Mouse (Mus musculus): Measurements from ENCODE around the gene Nup43.
"Not testable (repeated sequence)": the region's sequence is repeated elsewhere in the genome, so short reads cannot be mapped to it uniquely, and the experiment has no call there.

Nup43 gene

DNA sequence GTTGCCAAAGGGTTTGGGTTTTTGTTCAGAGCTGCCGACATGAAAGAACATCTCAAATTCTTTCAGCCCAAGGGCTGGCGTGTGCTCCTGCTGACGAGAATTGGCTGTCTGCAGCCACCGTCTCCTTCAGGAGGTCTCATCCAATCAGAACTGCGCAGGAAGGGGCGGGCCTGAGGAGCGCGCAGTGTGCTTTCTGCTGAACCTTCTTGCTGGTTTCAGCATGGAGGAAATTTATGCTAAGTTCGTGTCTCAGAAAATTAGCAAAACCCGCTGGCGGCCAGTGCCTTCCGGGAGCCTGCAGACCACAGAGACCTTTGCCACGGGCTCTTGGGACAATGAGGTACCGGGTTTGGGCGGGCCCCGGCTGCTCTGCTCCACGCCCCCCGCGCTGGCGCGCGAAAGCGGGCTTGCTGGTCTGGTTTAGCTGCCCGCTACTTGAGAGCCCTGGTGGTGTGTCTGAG lies at the start of gene Nup43:
Gene Nup43, plus strand, starts transcription at position 162 of the 461 bp plus-strand sequence.
- peak; percentile 92 to 93 for DNase-seq

DNA sequence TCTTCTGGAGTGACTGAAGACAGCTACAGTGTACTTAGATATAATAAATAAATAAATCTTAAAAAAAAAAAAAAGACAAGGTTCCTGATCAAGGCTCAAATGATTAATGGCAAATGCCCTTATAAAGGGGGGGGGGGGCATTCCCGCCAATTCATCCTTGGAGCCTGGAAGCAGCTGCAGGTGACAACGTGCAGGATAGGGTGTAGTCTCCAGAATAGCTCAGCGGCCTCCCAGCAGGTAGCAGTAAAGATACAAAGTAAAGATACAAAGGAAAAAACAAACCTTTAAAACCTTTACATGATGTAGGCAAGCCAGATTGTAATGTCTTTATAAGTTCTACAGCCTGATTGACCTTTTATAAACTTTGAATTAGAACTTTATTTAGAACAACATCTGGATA lies 49.7 kb upstream of the Nup43 start:
- DNase-seq, result not testable (repeated sequence)

DNA sequence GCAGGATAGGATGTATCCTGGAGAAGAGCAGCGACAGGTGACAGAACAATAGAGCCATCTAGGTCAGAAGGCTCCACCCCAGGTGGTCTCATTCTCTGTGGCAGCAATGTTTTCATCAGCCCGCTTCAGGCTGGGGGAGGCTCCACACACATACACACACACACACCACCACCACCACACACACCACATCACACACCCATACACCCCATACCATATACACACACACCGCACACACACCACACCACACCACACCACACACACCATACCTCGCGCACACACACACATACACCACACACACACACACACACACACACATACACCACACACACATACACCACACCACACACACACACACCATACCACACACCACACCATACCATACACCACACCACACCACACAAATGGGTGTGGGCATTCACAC lies 47.5 kb upstream of the Nup43 start:
- no peak for DNase-seq

DNA sequence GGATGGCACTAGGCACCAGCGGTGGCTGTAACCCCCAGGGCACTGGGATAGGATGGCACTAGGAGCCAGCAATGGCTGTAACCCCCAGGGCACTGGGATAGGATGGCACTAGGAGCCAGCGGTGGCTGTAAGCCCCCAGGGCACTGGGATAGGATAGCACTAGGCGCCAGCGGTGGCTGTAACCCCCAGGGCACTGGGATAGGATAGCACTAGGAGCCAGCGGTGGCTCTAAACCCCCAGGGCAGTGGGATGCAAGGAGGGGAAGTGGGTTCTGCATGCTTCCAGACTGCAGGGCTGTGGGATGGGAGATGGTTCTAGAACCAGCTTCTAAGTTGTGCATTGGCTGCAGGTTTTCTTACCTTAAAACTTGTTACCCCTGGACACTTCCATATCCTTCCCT lies 46.6 kb upstream of the Nup43 start:
- DNase-seq, result no peak

DNA sequence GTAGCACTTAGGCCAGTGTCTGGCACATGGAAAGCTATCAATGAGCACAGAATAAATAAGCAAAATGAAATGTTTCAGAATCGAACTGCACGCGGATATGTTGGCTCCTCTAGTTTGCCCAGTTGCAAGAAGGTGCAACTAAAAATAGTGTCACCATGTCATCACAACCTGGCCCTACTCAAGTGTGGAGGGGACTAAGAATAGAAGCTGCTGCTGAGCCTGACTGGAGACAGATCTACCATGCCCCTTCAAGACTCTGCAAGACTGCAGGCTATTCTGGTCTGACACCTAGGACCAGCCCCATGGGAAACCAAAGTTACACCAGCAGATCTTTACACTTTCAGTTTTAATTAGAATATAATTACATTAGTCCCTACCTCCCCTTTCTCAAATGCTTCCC lies 44.9 kb upstream of the Nup43 start:
- peak in 1 of 2 experiments; percentile 26 for DNase-seq

DNA sequence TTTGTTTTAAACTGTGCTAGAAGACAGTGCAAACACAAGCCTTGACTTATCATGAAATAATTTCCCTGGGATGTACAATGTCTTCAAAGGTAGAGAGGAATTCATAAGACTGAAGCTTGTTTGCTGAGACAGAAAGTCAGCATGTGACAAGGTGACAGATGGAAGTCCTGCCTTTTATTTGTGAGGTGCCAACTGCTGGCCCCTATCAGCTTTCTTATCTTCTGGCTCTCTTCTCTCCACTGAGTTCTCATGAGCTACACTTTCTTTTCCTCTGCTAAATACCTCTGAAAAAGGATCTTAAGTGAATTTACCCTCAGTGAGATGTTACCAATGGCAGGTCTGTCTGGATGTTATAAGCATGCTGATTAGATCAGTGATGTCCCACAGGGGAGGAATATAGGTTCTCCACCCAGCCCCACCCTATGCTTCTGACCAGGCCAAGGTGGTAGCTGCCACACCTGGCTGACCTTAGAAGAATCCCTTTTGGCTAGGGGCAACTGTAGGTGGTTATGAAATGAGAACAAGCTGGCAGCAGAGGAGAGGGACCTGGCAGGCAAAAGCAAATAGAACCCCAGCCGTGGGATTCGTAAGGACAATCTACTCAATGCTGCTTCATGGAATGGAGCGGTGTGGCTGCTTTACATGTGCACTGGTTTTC lies 43.3 kb upstream of the Nup43 start:
- DNase-seq, result peak in 1 of 2 experiments; percentile 42

DNA sequence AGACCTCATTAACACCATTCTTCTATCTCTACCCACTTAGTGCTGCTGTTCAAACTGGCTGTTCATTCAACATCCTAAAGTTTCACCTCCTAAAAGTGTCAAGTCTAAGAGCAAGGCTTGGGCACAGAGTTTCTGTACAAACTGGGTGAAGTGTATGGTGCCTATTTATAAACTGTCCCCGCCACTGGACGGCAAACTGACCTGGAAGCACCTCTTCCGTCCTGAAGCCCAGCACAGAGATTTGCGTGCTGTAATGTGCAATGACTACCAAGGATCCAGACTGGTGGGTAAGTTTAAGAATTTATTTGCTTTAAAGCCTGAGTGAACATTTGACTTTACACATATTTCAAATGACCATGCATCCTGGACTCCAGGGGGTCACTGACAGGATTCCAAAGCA lies 38.2 kb upstream of the Nup43 start:
- no peak for DNase-seq

DNA sequence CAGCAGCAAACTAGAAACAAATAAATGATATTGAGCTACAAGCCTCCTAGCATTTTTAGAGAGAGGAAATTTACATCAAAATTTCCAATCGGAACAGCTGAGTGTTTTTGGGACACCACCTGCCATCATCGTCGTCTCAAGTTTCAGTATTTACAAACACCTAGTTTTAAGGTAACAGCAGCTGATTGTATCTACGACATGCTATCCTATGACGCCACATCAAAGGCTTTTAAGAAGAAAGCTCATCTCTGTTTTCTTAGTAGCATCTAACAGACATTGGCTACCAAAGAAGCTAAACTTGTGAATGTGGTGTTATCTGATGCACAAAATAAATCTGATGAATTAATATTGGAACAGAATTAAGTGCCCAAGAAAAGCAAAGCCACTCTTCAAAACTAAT lies 37.0 kb upstream of the Nup43 start:
- no peak for DNase-seq

DNA sequence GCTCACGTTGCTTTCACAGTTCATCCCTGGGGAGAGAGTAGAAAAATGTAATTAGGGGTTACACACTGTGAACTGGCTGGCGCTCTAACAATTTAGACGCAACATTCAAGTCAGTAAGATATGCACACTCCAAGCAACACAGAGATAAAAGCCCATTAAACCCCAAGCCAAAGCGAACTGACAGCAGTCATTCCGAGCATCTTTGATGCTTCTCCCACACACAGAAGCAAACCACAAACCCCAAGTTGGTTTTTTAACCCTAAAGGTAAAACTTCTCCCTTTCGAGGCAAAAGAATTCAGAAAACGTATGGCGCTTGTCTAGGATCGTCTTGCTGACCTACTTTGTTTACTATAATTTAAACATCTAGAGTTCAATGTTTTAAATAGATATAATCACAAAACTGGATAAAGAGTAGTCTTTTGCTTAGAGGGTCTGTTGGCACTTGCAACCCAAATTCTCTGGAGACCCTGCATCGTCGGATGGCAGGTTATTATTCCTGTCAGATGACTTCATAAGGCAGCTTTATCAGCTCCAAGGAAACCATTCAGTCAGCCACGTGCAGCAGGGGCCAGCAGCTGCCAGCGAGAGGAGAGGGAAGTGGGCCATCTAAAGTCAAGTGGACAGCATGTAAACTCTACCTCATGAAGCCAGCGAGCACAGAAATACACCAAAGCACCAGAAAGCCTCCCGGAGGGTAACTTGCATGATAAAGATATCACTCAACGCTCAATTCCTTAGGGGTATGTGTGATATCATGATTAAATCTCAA lies 36.2 kb upstream of the Nup43 start:
- DNase-seq, result no peak

DNA sequence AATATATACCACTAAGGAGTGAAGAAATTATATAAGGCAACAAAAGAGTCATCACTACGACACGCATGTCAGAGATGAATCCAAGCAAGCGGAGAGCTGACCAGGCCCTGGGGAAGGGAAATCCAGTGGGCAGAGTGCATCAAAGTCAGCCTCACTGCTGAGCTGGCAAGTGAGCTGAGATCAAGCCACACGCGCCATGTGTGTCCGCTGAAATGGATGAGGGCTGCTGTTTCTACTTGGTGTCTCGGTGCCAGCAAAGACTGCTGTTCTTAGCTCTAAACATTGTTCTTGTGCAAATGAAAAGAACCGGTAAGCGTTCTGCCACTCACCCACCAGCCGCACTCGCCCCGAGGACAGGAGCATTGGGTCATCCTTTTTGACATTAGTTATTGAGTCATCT lies 26.9 kb upstream of the Nup43 start:
- DNase-seq, result no peak

DNA sequence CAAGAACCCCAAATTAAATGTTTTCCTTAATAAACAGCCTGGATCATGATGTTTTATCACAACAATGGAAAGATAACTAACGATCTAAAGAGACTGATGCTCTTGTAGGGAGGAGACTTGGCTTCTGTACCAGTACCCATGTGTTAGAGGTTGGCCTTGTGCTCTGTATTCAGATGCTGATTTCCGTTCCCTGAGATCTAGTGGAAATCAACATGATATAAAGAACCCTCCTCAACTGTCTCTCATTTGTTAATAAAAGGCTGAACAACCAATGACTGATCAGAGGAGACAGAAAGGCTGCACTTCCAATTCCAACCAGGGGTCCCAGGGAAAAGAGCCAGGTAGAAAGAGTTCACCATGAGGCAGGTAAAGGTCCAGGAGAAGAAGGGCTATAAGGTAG lies 21.4 kb upstream of the Nup43 start:
- DNase-seq, result no peak

DNA sequence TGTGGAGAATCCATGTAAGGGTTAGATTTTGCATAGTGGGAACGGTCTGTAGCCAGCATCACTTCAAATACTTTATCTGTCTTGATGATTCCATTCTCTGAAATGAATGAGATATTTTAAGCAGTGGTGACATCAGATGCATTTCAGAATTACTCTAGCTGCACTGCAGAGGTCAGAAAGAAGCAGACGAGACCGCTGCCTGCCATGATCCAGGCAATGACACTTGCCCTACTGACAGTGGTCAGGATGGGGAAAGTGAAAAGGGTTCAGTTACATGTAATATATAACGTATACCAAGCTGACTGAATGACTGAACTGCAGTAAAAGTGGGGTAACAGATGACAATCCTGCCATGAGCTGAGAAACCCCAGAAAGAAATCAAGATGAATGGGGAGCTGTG lies 18.2 kb upstream of the Nup43 start:
- no peak for DNase-seq

DNA sequence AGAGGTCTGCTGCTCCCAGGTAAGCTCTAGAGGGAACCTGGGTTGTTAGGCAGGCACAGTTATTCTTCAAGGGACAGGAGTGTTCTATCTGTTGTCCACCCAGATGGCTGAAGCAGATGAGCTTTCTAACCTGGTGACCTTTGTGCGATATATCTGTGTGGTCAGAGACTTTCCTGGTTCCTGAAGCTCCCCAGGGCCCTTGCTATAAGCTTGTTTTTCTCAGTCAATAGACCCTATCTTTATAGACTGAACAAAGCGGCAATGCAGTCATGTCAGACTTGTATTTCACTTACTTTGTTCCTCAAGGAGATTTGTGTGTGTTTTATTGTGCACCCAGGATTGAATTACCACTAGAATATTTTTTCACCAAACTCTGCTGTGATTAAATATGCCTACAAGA lies 16.2 kb upstream of the Nup43 start:
- DNase-seq, result no peak

DNA sequence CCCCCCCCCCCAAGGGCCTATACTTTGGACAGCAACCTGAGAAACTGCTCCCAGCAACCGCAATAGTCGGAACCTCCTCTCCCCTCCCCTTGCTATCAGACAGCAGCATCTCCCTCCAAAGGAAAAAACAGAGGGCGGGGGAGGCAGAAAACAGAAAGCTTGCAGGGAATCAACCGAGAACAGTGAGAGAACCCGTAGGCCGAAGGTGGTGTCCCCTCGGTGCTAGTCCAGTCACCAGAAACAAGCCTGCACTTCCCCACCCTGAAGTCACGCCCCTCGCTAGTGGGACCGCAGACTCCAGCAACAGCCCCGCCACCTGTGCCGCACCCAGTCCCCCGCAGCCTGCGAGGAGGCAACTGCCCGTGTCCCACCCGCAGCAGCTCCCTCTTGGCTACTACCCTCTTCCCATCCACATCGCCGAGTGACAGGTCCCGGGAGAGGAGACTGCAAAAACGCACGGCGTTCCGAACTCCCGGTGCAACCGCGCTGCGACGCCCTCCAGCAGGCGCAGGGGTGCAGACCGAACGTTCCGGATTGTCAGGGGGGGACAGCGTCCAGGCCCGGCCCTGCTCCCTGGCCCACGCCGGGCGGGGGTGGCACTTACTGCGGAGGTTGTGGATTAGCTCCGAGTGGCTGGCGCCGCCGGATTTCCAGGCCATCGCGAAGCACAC lies 4.7 kb upstream of the Nup43 start:
- no peak for DNase-seq

DNA sequence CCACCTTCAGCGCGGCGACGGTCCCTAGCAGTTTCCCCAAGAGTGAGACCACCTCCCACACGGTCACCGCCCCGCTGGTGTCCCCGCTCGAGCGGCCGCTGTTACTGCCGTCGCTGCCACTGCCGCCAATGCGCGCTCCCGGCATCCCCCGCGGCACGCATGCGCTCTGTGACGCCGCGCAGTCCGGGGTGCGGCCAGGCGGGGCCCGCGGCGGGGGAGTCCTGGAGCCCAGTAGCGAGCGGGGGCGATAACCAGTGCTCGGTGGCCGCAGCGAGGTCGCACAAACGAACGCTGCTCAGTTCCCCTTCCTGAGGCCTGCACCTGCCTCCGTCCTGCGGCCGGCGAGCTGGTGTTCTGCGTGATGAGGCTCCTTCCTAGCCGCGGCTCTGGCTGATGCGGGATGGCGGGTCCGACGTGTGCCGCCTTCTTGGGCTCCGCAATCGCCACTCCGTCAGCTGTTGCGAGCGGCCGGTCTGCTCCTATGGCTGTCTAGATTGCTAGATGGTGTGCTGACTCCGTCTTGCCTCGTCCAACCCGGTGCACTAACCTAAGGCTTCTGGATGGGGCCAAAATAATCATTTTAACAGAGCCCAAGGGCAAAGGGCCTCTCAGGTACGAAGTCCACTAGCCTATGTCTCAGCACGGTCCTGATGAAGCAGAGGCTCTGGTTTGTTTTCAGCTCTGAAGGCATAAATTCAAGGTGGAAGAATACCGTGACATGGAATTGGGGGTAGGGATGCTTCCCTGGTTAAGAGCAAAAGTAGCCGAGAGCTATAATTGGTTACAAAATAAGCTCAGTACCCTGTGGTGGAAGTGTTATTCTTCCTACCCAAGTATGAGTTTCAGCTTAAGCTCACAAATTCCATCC lies 3.9 kb upstream of the Nup43 start:
- peak; percentile 93 to 96 for DNase-seq

DNA sequence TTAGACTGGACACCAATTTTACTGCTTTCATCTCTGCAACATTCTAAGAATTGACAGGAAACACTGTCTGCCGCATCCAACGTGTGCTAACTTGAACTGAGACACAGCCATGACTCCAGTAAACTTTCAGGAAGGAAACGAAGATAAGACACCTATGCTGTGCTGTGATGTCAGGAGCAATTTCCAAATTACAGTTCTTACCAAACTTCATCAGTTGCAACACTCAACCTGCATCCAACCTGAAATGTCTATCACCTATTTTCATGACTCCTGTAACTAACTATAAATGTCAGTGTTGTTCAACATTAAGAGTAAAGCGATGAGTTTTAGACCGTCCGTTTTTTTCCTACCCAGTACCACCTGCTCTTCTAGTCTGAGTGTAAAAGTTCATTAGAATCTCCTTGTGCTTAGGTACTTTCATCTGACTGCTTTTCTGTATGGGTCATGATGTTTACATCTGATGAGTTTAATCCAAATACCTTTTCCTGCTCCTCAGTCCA lies 3.2 kb upstream of the Nup43 start:
- no peak for DNase-seq

DNA sequence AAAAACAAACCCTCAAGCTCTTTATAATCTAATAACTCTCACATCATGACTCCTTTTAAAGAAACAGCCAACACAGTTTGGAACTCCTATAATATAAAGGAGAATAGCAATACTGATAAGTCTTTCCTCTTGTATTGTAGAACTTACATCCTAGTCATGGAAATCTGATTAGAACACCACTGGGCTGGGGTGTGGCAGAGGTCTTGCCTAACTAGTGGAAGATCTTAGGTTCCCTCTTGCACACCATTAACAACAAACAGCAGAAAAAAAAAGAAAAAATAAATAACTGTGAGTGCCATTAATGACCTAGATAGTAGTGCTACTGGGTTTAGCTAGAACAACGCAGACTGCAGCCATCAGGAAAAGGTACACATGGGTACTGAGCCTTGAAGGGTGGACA lies 2.4 kb upstream of the Nup43 start:
- DNase-seq, result no peak

DNA sequence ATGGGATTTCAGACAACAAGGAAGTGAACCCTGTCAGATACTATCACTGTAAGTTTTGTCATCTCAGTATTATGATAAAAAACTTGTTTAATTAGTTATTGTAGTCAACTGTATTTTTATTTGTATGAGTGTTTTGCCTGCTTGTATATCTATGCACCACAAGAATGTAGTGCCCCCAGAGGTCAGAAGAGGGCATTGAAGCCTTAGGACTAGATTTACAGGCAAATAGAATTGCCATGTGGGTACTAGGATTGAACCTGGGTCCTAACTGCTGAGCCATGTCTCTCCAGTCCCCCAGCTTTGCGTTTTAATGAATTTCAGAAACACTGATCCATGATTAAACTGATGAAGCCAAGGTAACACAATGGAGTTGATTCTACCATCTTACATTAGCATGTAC lies 6.4 kb downstream of the Nup43 start:
- peak; percentile 41 to 52 for DNase-seq

DNA sequence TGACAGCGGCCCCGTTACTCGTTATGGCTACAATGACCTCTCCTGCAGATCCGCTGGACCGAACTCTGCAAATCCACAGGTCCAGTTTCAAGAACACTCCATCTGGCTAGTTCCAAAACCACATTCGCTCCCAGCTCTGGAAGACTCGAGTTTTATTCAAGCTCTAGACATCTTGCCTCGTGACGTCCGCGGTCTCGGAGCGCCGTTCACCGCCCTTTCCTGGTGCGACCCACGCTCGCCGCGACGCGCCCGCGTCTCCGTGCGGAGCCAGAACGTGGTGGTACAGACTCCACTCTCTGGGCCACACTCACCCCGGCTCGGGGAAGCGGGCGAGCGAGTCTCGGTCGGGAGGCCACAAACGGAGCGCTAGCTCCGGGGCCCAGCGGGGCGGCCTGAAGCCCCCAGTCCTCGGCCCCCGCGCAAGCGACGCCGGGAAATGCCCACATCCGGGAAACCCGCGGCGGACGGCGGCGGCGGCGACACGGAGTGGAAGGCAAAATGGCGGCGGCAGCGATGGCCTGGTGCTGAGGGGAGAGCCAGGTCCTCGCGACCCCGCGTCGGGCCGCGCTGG lies 13.5 kb downstream of the Nup43 start, which contains the start of the genes Pcmt1 and Lats1:
Gene Pcmt1, minus strand, starts transcription at position 406 of the 571 bp plus-strand sequence.
Gene Lats1, plus strand, starts transcription at position 484 of the 571 bp plus-strand sequence.
- DNase-seq, result peak; percentile 92 to 93

DNA sequence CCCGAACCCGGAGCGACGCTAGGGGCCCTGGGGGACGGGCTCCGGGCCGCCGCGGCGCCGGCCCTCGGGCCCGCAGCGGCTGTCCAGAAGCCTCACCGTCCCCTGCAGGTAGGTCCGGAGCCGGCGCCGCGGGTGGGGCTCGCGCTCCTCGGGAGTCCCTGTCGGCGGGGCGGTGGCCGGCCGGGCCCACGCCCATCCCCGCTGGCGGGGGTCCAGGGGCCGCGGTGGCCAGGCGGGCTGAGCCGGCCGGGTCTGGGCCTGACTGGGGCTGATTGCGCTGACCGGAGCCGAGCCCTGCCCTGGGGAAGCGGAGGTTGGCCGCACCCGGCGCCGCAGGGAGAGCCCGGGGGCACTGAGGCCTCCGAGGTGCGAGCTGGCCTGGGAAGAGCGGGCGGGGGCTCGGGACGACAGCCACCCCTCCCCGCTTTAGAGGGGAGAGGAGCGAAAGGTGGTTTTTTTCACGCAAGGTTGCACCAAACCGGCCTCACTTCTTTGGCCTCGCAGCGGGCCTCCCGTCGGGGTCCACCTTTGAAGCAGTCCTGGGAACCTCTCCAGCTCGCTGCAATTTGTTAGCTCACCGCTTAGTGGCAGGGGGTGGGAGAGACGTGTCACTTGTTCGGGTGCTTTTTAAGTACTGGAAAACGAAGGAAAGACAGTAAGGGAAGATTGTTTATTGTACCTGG lies 14.2 kb downstream of the Nup43 start:
- DNase-seq, result peak; percentile 83

DNA sequence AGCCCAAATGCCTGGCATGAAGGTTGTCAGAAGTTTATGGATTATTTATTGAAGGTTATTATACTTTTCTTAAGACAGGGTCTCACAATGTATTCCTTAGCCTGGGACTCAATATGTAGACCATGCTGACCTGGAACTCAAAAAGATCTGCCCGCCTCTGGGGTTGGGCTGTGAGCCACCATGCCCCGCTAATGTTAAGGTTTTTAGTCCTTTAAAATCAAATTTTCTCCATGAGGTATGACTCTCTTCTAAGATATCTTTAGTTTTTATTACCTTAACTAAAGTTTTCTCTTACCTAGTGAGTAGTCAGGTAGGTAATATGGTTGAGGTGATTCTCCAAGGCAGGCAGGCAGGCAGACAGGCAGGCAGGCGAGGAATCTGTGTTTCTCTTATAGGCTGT lies 14.9 kb downstream of the Nup43 start:
- no peak for DNase-seq

All from cerebellum, postnatal 14 days (tissue).